Mouse (Mus musculus) ES-E14 (cell line): Measurements from ENCODE around the gene Klhdc1. TPM values are rescaled to one million over a fixed set of nuclear protein-coding genes. Genes with fewer than 3 reads are reported as not detected.
A peak's percentile ranks its signal among the peaks of the same experiment; 100 is the strongest.

ENCODE experiments used
- DNase-seq: peaks from one replicate; pipeline ENCODE4 v3.0.0-alpha.2; 2013; ENCODE audit warnings: low read depth, low spot score
- H3K27ac ChIP-seq: 2 replicates; pipeline ENCODE4 v1.5.1; 2012; ENCODE audit warnings: low read depth, mild to moderate bottlenecking, low read length, moderate library complexity, mixed read lengths; ENCODE audit not compliant: poor library complexity, insufficient read depth, severe bottlenecking
- H3K36me3 ChIP-seq: 2 replicates; pipeline ENCODE4 v1.6.1; 2012; ENCODE audit warnings: mild to moderate bottlenecking, low read length, moderate library complexity, mixed read lengths; ENCODE audit not compliant: control insufficient read depth, poor library complexity, insufficient read depth, severe bottlenecking
- H3K4me1 ChIP-seq, 2 experiments: fragments of 150-350 bp in 1 of 2; sonication (generic) in 1 of 2; 2 replicates each; pipeline ENCODE4 v1.6.1; 2012; ENCODE audit warnings: low read length in 2 of 2, mild to moderate bottlenecking in 1 of 2, mixed read lengths in 1 of 2; ENCODE audit not compliant: control insufficient read depth in 2 of 2, insufficient read depth in 2 of 2, poor library complexity in 1 of 2
- H3K4me3 ChIP-seq, 2 experiments: fragments of 150-350 bp in 1 of 2; sonication (generic) in 1 of 2; 2 replicates each; pipeline ENCODE4 v1.5.1; 2012; ENCODE audit warnings: low read length in 2 of 2, low read depth in 1 of 2, mild to moderate bottlenecking in 1 of 2, mixed read lengths in 1 of 2; ENCODE audit not compliant: insufficient read depth in 1 of 2, poor library complexity in 1 of 2, severe bottlenecking in 1 of 2
- H3K9ac ChIP-seq: 2 replicates; pipeline ENCODE4 v1.6.1; 2012; ENCODE audit warnings: low read depth, mild to moderate bottlenecking, low read length, mixed read lengths; ENCODE audit not compliant: poor library complexity, insufficient read depth, severe bottlenecking
- H3K9me3 ChIP-seq: fragments of 150-350 bp; sonication (generic); 2 replicates; pipeline ENCODE4 v1.6.1; 2012; ENCODE audit warnings: low read depth, mild to moderate bottlenecking, low read length; ENCODE audit not compliant: control insufficient read depth, insufficient read depth
- CHD2 ChIP-seq: IDR thresholded peaks from 2 replicates; pipeline ENCODE4 v1.6.1; 2014; ENCODE audit warnings: mild to moderate bottlenecking, low read depth, low read length, inconsistent platforms
- HCFC1 ChIP-seq: IDR thresholded peaks from 2 replicates; pipeline ENCODE4 v1.6.1; 2012; ENCODE audit warnings: low read length, inconsistent platforms, borderline replicate concordance; ENCODE audit not compliant: insufficient read depth
- MAFK ChIP-seq: IDR thresholded peaks from 2 replicates; pipeline ENCODE4 v1.6.1; 2014; ENCODE audit warnings: mild to moderate bottlenecking, low read depth, low read length, inconsistent platforms; ENCODE audit not compliant: insufficient read depth
- ZC3H11A ChIP-seq: IDR thresholded peaks from 2 replicates; pipeline ENCODE4 v1.6.1; 2012; ENCODE audit warnings: low read depth, mild to moderate bottlenecking, inconsistent platforms, low read length, borderline replicate concordance
- ZNF384 ChIP-seq: IDR thresholded peaks from 2 replicates; pipeline ENCODE4 v1.6.1; 2012; ENCODE audit warnings: low read depth, low read length, inconsistent platforms
- in situ Hi-C, 2 experiments: fragments of 600-800 bp; cut with MboI; formaldehyde crosslinking; loops; one replicate each; pipeline ENCODE4 v1.15.1; 2025; ENCODE audit warnings: low sequenced_read_pairs in 2 of 2, inconsistent platforms in 1 of 2; ENCODE audit not compliant: unreplicated experiment in 2 of 2
- total RNA-seq: library from RNA; depleted of rRNA; stranded (reverse); fragments of 300-350 nt; gene quantifications from 2 replicates; pipeline ENCODE4 v1.2.3, GENCODE M21; 2012; rRNA removed

Klhdc1 gene
- total RNA-seq, 1 experiment, result 1.7 TPM

DNA sequence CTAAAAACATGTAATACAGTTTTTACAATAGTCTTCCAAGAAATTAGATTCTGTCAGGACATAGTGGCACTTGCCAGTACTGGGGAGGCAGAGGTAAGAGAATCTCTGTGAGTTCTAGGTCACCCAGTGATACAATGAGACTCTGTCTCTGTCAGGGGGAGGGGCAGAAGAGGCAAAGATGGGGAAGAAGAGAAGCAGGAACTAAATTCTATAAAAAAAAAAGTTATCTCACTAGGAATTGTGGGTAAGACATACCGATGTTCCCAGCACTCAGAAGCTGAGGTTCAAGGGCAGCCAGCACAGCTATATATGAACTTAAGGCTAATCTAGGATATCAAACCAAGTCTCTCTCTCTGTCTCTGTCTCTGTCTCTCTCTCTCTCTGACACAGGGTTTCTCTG lies 91.2 kb downstream of the Klhdc1 start:
- in situ Hi-C loops, result no loop called here
- Histone ChIP-seq H3K9ac (no peak overlapping the region), H3K27ac (no peak overlapping the region), H3K4me3 (no peak overlapping the region), H3K4me1 (no peaks in the 10 kb centered on the region), H3K36me3 (peaks cover 14% of the 10 kb centered on the region), H3K9me3 (no peaks in the 10 kb centered on the region)
- TF ChIP-seq ZNF384, result no peak
- no peak for TF ChIP-seq MAFK
- TF ChIP-seq HCFC1, result no peak
- TF ChIP-seq CHD2, result no peak
- TF ChIP-seq ZC3H11A, result no peak
- DNase-seq, result no peak

DNA sequence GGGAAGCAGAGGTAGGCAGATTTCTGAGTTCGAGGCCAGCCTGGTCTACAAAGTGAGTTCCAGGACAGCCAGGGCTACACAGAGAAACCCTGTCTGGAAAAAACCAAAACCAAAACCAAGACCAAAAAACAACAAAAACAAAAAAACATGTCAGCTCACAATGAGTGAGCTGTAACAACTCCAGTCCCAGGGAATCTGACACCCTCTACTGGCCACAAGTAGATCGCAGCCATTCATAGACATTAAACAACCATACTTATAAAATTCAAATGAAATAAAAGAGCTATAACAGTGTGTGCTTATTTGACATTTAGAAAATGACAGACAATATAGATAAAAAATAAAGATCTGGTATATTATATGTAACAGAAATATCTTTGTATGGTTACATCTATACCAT lies 92.6 kb downstream of the Klhdc1 start:
- Histone ChIP-seq H3K36me3 (peaks cover 12% of the 10 kb centered on the region), H3K4me3 (no peak overlapping the region), H3K9ac (no peak overlapping the region), H3K4me1 (no peaks in the 10 kb centered on the region), H3K27ac (no peak overlapping the region), H3K9me3 (no peaks in the 10 kb centered on the region; the same call in 1 of the 2 replicates)
- peak; percentile 19 for DNase-seq
- in situ Hi-C loops, result no loop called here
- TF ChIP-seq ZNF384 (0 out of 2 replicates have a peak, but pooled peaks have one; percentile 21), ZC3H11A (no peak), CHD2 (no peak), HCFC1 (no peak), MAFK (no peak)

Other genes starting within 250 kb of the Klhdc1 start
- gene Rps29, start 82.0 kb upstream of the Klhdc1 start, total RNA-seq, result 5,422 and 5,676 TPM in 2 replicates
- 4.7 and 10.4 TPM in 2 replicates for gene Lrr1, start 72.4 kb upstream of the Klhdc1 start, total RNA-seq
- gene Rpl36al, start 57.1 kb upstream of the Klhdc1 start, total RNA-seq, result 947 and 1,086 TPM in 2 replicates
- 53.8 and 56.8 TPM in 2 replicates for gene Mgat2, start 57.0 kb upstream of the Klhdc1 start, total RNA-seq
- 10.1 and 11.7 TPM in 2 replicates for gene Gm49383, start 44.1 kb upstream of the Klhdc1 start, total RNA-seq
- 3.6 and 4.3 TPM in 2 replicates for gene Dnaaf2, start 42.7 kb upstream of the Klhdc1 start, total RNA-seq
- 9.8 and 12.1 TPM in 2 replicates for gene Gm49384, start 36.9 kb upstream of the Klhdc1 start, total RNA-seq
- gene Pole2, start 13.0 kb upstream of the Klhdc1 start, total RNA-seq, result 23.2 and 24.4 TPM in 2 replicates
- 28.2 and 40.7 TPM in 2 replicates for gene Klhdc2, start 55.5 kb downstream of the Klhdc1 start, total RNA-seq
- 46.9 and 47.9 TPM in 2 replicates for gene Nemf, start 116.0 kb downstream of the Klhdc1 start, total RNA-seq
- gene Arf6, start 131.0 kb downstream of the Klhdc1 start, total RNA-seq, result 74.7 and 89.3 TPM in 2 replicates
- gene Gm9887, start 131.3 kb downstream of the Klhdc1 start, total RNA-seq, result 1.4 and 2.6 TPM in 2 replicates